ENCODE assay signal across 21 mouse cellular contexts in the genomic region with DNA sequence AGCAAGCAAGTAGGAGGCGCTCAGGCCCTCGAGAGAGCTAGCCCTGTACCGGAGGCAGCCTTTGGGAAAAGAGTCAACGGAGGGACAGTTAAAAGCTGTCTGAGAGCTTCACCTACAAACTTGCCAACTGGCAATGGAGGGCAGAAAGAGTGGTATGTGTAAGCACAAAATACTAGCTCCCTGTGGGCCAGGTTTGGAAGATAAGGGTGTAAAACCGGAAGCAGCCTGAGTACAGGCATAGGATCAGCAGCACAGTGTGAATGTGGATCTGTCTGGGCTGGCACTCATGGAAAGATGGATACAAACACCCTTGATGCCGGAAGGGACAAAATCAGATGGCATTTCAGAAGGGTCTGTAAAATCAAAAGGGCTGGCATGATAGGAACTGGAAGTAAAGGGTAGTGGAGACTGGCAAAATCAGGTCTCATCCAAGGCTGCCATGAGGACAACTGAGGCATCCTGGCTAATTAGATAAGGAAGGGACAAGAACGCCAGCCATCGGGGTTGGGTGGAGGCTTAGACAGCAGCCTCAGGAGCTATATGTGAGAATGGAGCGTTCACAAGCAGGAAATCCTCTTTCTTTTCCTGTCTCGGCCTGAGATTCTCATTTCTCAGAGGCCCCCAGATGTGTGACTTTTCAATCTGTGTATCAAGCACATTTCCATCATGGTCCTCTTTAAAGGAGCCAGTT. TPM values are rescaled to one million over a fixed set of nuclear protein-coding genes. Genes with fewer than 3 reads are reported as not detected.
DNase-seq lines count a peak whose midpoint lies in the region; ATAC-seq and TF ChIP-seq lines count a peak whose summit lies in the region.
"Had no signal": no experiment of that assay in that cellular context is flagged by ENCODE, and none has a peak within 500 bp of the region (broad histone marks: within the 10 kb centered on the region; RNA-seq: fewer than 3 reads in every experiment).

No protein-coding gene starts in this region.

- intact Hi-C loops in heart, postnatal 36 days (cut with DNase I) = no loop called here
- intact Hi-C loops in heart, postnatal 10 days (cut with DNase I) = no loop called here

- peak; percentile 85 for DNase-seq in heart, adult 11 months
- no peak for DNase-seq in heart, postnatal 36 days
- DNase-seq in liver = peak; percentile 70
- DNase-seq in liver, embryonic 14.5 days (ENCODE audit: low read depth in 3 of 3, low spot score in 3 of 3) = peak in 2 of 3 experiments; percentile 39 to 44
- no peak for DNase-seq in heart, postnatal 10 days
- DNase-seq in thymus, adult 18-20 months = no peak
- DNase-seq in thymus, postnatal 0 days (ENCODE audit: low spot score) = no peak
- DNase-seq: adrenal gland, postnatal 14 days; cerebellum, adult 18-20 months; cerebellum, postnatal 10 days; gastrocnemius, postnatal 36 days; heart, adult 18-20 months; heart, postnatal 14 days had no signal

- no peak overlapping the region for H3K4me3 ChIP-seq in liver, embryonic 14.5 days (ENCODE audit: insufficient read depth in 1 of 2, low read depth in 2 of 2, low read length in 2 of 2)
- H3K4me3 ChIP-seq: embryonic facial prominence, embryonic 10.5 days; erythroblast, embryonic 14.5 days; forebrain, embryonic 15.5 days; heart, embryonic 10.5 days had no signal

- TF ChIP-seq CTCF in liver, embryonic 14.5 days (IDR thresholded peaks at IDR 0.05; ENCODE audit: low read depth) = no peak

- peak; percentile 31; the same call in 1 of the 2 replicates for TF ChIP-seq EP300 in liver, embryonic 14.5 days (IDR thresholded peaks at IDR 0.05; ENCODE audit: low read depth)

- peak; percentile 76 for ATAC-seq in liver, embryonic 14.5 days (ENCODE audit: insufficient read depth)
- ATAC-seq in megakaryocyte-erythroid progenitor cell, adult 5-6 weeks (replicated peaks; ENCODE audit: low FRiP score, low TSS enrichment, poor library complexity, severe bottlenecking) = 0 out of 2 replicates have a peak, but pooled peaks have one; percentile 41
- ATAC-seq: CD4-positive, CD25-positive, alpha-beta regulatory T cell, adult 4 months; forebrain, embryonic 15.5 days; hindbrain, embryonic 16.5 days; inflammation-experienced regulatory T-cells, adult 6 months had no signal

- peak overlapping the region; percentile 31 for H3K4me2 ChIP-seq in liver, embryonic 14.5 days (ENCODE audit: low read depth)
- H3K4me2 ChIP-seq: forebrain, embryonic 15.5 days had no signal

- peak overlapping the region; percentile 74 for H3K27ac ChIP-seq in liver, embryonic 14.5 days
- H3K27ac ChIP-seq: embryonic facial prominence, embryonic 10.5 days; forebrain, embryonic 15.5 days; heart, embryonic 10.5 days had no signal

- H3K9me3 ChIP-seq in liver, embryonic 14.5 days (ENCODE audit: control insufficient read depth, low read length) = no peaks in the 10 kb centered on the region
- H3K9me3 ChIP-seq: embryonic facial prominence, embryonic 10.5 days; forebrain, embryonic 15.5 days; heart, embryonic 10.5 days had no signal

- H3K9ac ChIP-seq in liver, embryonic 14.5 days (replicated peaks) = no peak overlapping the region; the same call in 1 of the 2 replicates
- H3K9ac ChIP-seq: forebrain, embryonic 15.5 days had no signal

- WGBS in liver, embryonic 14.5 days (ENCODE audit: insufficient replicate concordance) = 58% methylated on average over 10 of the region's 10 CpGs

- H3K4me1 ChIP-seq in liver, embryonic 14.5 days (replicated peaks; ENCODE audit: control insufficient read depth in 2 of 2, insufficient read depth in 2 of 2, low read length in 1 of 2) = peaks cover 24 to 31% of the 10 kb centered on the region in 2 experiments
- H3K4me1 ChIP-seq: embryonic facial prominence, embryonic 10.5 days; forebrain, embryonic 15.5 days; heart, embryonic 10.5 days had no signal

- H3K27me3 ChIP-seq in liver, embryonic 14.5 days (ENCODE audit: control insufficient read depth, insufficient read depth, low read length) = no peaks in the 10 kb centered on the region
- H3K27me3 ChIP-seq: forebrain, embryonic 15.5 days had no signal

- H3K36me3 ChIP-seq in liver, embryonic 14.5 days (replicated peaks; ENCODE audit: control insufficient read depth, insufficient read depth, low read depth) = peaks cover 24% of the 10 kb centered on the region

RNA-seq across cellular contexts. Expression of a gene that starts 19.9 kb away (rescaled TPM):
- total RNA-seq in heart, postnatal 36 days (2021) = 10 to 100 TPM; 41.2 to 48.9 TPM
- 6.9 and 9.8 TPM in 2 replicates for polyA plus RNA-seq in liver, embryonic 14.5 days (2012; rRNA removed)
- 27.5 and 27.9 TPM in 2 replicates for polyA plus RNA-seq in liver, embryonic 14.5 days (2014; fragmentation: Nextera tagmentation; extraction: Ambion mirVana)
- total RNA-seq in megakaryocyte-erythroid progenitor cell, adult 5-6 weeks (2014; fragmentation: Nextera tagmentation) = 27.6 and 35.5 TPM in 2 replicates
- 26.9 and 38.0 TPM in 2 replicates for total RNA-seq in megakaryocyte-erythroid progenitor cell, adult 5-6 weeks (2017)
- total RNA-seq in heart, postnatal 10 days (2021) = 10 to 100 TPM; 42.7 to 48.2 TPM
- 40.8 and 40.9 TPM in 2 replicates for polyA plus RNA-seq in thymus, postnatal 0 days (2015; fragmentation: Nextera tagmentation; extraction: Ambion mirVana)

RNA-seq across cellular contexts. Expression of a gene that starts 37.6 kb away (rescaled TPM):
- 1 to 10 TPM; 5.8 to 5.9 TPM for total RNA-seq in heart, postnatal 36 days (2021)
- polyA plus RNA-seq in liver, embryonic 14.5 days (2012; rRNA removed) = 6.6 and 8.1 TPM in 2 replicates
- polyA plus RNA-seq in liver, embryonic 14.5 days (2014; fragmentation: Nextera tagmentation; extraction: Ambion mirVana) = 10.9 and 12.3 TPM in 2 replicates
- total RNA-seq in megakaryocyte-erythroid progenitor cell, adult 5-6 weeks (2014; fragmentation: Nextera tagmentation) = 12.6 and 16.9 TPM in 2 replicates
- 25.5 and 31.7 TPM in 2 replicates for total RNA-seq in megakaryocyte-erythroid progenitor cell, adult 5-6 weeks (2017)
- total RNA-seq in heart, postnatal 10 days (2021) = 1 to 10 TPM; 4.3 TPM
- polyA plus RNA-seq in thymus, postnatal 0 days (2015; fragmentation: Nextera tagmentation; extraction: Ambion mirVana) = 0.83 and 1.0 TPM in 2 replicates
- polyA plus RNA-seq: CD4-positive, CD25-positive, alpha-beta regulatory T cell, adult 4 months had no signal

Comparison
In these comparisons a context has a peak if more than half of its experiments do, and no peak if none do; other contexts are left out.
1. DNase-seq: peak in heart, adult 11 months (single experiment), liver (single experiment) and liver, embryonic 14.5 days (2 of 3); none in heart, postnatal 36 days (0 of 2), heart, postnatal 10 days (0 of 2), thymus, adult 18-20 months (0 of 2) and thymus, postnatal 0 days (single experiment).